Mouse (Mus musculus) olfactory bulb, adult 2 months (tissue): ENCODE results near the gene Fhit. TPM values are rescaled to one million over a fixed set of nuclear protein-coding genes. Genes with fewer than 3 reads are reported as not detected.

ENCODE experiments used
- H3K27ac ChIP-seq: fragments of 200-500 bp; 2 replicates; pipeline ENCODE4 v1.5.1; 2012; ENCODE audit warnings: low read depth, low read length; ENCODE audit not compliant: insufficient read depth
- H3K4me1 ChIP-seq: fragments of 200-500 bp; 2 replicates; pipeline ENCODE4 v1.6.1; 2012; ENCODE audit warnings: low read length; ENCODE audit not compliant: control insufficient read depth, insufficient read depth
- H3K4me3 ChIP-seq: fragments of 200-500 bp; 2 replicates; pipeline ENCODE4 v1.5.1; 2012; ENCODE audit warnings: mild to moderate bottlenecking, low read depth, low read length, moderate library complexity; ENCODE audit not compliant: insufficient read depth
- CTCF ChIP-seq: fragments of 200-500 bp; IDR thresholded peaks from 2 replicates; pipeline ENCODE4 v1.5.1; 2012; ENCODE audit warnings: low read depth, mild to moderate bottlenecking, low read length, moderate library complexity; ENCODE audit not compliant: insufficient read depth
- POLR2A ChIP-seq: fragments of 200-500 bp; IDR thresholded peaks from 2 replicates; pipeline ENCODE4 v1.6.1; 2012; ENCODE audit warnings: mild to moderate bottlenecking, low read depth, low read length, moderate library complexity; ENCODE audit not compliant: insufficient read depth
- WGBS: fragments of 180-500 bp; shearing (Covaris S2); methylation state at CpG from one replicate; pipeline ENCODE4 v1.1.7; 2018; 5-methylcytosine and 5-hydroxymethylcytosine counted together
- polyA plus RNA-seq: library from polyadenylated mRNA; stranded (reverse); fragments of >200 nt; gene quantifications from 2 replicates; pipeline ENCODE4 v1.2.4, GENCODE M21; 2012; ENCODE audit warnings: low replicate concordance; ENCODE audit not compliant: missing spikeins, insufficient read depth, insufficient read length

Fhit gene
- polyA plus RNA-seq, 1 experiment = not detected

DNA sequence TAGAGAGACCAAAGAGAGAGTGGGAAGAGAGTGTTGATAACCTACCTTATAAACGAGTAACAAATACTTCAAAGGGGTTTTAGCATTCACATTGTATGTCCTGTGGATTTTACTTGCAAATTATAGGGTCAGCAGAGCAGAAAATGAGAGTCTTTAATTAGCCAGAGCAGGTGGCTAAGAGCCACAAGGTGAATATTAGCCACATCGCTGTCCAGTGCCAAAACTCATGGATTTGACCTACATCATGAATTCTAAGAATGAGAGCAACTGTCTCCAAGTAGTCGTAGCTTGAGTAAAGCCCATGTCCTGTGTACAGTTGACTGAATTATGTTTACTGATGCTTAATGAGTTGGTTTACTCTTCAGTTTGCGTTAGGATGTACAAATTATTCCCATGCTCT lies 1039.7 kb downstream of the Fhit start:
- Histone ChIP-seq H3K4me3 (no peak overlapping the region), H3K4me1 (no peaks in the 10 kb centered on the region), H3K27ac (no peak overlapping the region)
- 76% methylated on average over 4 of the region's 4 CpGs for WGBS
- TF ChIP-seq CTCF = no peak

DNA sequence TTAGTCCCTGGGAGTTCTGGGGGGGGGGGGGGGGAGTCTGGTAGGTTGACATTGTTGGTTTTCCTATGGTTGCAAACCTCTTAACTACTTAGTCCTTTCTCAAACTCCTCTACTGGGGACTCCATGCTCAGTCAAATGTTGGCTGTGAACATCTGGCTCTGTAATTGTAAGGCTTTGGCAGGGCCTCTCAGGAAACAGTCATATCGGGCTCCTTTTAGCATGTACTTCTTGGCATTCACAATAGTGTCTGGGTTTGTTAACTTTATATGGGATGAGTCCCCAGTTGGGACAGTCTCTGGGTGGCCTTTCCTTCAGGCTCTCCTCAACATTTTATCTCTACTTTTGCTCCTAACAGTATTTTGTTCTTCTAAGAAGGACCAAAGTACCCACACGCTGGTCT lies 1065.6 kb downstream of the Fhit start:
- Histone ChIP-seq H3K4me3 (no peak overlapping the region), H3K27ac (no peak overlapping the region), H3K4me1 (no peaks in the 10 kb centered on the region)
- TF ChIP-seq POLR2A = no peak
- no peak for TF ChIP-seq CTCF
- 97% methylated on average over 2 of the region's 2 CpGs for WGBS

DNA sequence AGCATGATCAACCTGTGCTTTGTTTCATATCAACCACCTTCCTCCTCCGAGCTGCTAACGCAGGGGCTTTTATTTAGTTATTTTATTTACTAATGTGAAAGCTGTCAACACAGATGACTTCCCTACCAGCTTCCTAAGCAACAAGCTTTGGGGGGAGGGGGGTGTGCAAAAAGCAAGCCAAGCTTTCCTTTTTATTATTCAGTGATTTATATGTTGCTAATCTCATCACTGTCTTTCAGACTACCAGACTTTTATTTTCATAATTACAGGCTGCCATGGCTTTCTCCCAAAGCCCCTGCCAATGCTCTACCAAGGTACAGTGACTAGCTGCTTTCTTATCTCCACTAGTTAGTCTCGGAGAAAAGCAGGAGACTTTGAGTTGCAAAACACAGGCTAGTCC lies 1082.8 kb downstream of the Fhit start:
- H3K27ac ChIP-seq = no peak overlapping the region
- WGBS = 40% methylated on average over 3 of the region's 3 CpGs
- TF ChIP-seq POLR2A (no peak), CTCF (no peak)
- H3K4me1 ChIP-seq = no peaks in the 10 kb centered on the region
- no peak overlapping the region for H3K4me3 ChIP-seq

- no peaks in the 10 kb centered on the region for H3K4me1 ChIP-seq
- H3K27ac ChIP-seq = no peak overlapping the region
- H3K4me3 ChIP-seq = no peak overlapping the region
- TF ChIP-seq CTCF (no peak), POLR2A (no peak)
- 79% methylated on average over 3 of the region's 3 CpGs for WGBS
These were observed 1111.9 kb downstream of the Fhit start for GRCm38 (mm10) chr14:10049947-10050346.

DNA sequence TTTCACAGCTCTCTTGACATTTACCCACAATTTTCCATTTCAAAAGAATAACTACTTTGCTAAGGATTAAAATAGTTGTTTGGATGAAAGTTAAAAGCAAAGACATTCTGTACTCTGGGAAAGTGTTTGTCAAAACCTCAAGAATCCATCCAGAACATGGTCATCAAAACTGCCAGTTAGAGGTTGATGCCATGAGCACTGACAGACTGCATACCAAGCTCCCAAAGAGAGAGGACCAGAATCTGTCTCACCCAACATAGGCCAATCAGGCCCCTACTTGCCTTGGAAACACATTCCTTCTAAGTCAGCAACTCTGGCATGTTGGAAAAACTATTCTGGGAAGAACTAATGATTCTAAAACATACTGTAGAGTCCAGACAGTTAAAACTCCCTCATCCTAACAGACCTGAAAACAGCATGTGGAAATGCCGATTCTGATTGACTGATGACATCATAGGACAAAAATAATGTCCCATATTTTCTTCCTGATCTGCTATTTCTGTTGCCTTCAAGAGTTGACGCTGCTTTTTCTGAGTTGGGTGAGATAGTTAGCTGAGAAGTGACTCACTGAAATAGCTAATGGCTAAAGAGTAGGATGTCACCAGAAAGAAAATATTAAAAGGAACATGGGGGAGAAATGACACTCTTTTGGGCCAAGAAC lies 1114.6 kb downstream of the Fhit start:
- no peak for TF ChIP-seq CTCF
- Histone ChIP-seq H3K27ac (no peak overlapping the region), H3K4me1 (no peaks in the 10 kb centered on the region), H3K4me3 (no peak overlapping the region)
- 62% methylated on average over 2 of the region's 2 CpGs for WGBS

DNA sequence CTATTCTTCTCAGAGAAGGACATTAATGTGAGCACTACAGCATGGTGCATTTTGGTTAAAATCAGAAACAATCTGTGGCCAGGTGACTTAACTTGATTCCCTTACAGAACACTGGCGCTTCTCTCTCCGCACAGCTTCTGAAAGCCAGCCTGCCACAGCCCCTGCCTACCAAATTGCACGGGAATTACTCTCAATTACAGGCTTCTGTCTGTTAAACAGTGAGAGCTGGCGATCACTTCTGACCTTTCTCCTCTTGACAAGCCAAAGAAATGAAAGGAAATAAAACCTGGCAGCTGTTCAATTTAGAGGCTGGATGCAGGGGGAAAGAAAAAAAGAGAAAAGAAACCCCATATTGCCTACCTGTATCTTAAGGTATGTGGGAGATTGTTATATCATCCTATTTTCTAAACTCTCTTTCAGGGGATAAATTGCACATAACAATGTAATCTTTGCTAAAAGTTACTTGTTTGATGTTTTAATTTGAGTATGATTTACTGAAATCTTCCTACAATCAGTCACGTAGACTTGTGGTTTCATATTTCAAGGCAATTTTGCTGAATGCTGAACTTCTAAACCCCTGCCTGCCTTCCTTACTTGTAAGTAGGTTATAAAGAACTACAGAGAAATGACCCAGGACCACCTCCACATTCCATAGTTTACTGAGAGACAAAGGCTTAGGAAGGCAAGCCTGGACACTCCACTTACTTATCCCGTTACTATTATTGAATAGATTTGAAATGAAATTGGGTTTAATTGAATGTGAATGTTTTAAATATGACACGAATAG lies 1115.3 kb downstream of the Fhit start:
- no peaks in the 10 kb centered on the region for H3K4me1 ChIP-seq
- WGBS = 61% methylated on average over 7 of the region's 7 CpGs
- no peak overlapping the region for H3K27ac ChIP-seq
- TF ChIP-seq CTCF (no peak), POLR2A (no peak)
- H3K4me3 ChIP-seq = no peak overlapping the region

GRCm38 (mm10) chr14:10038021-10038420 lies 1123.8 kb downstream of the Fhit start:
- H3K27ac ChIP-seq = no peak overlapping the region
- TF ChIP-seq POLR2A (no peak), CTCF (no peak)
- WGBS = 91% methylated on average over 6 of the region's 6 CpGs

DNA sequence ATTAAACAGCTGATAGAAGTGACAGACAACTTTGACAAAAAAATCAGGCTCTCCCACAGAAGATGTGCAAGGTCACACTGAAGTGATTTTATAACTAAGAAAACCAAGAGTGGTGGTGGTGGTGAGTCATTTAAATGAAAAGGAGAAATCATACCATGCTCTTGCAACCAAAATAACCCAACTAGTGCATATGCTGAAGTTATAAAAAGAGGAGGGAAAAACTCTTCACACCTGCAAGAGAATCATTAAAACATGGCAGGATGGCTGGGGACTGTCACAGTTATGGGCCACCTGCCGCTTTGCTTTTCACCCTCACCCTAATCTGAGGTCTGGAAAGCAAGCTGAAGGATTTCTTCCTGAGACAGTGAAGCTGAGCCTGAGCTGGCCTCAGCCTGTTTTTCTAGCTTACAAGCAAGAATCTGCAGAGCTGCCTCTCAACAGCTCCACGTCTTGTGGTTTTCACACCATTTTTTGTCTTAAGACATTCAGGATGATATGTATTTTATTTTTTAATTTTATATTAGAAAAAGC lies 1125.1 kb downstream of the Fhit start:
- TF ChIP-seq POLR2A (no peak), CTCF (no peak)
- 85% methylated on average over 2 of the region's 2 CpGs for WGBS
- Histone ChIP-seq H3K4me3 (no peak overlapping the region), H3K27ac (no peak overlapping the region), H3K4me1 (no peaks in the 10 kb centered on the region)

More at GRCm38 (mm10) chr14:10038021-10038420, 1123.8 kb downstream of the Fhit start:
- Histone ChIP-seq H3K4me1 (no peaks in the 10 kb centered on the region), H3K4me3 (no peak overlapping the region)

DNA sequence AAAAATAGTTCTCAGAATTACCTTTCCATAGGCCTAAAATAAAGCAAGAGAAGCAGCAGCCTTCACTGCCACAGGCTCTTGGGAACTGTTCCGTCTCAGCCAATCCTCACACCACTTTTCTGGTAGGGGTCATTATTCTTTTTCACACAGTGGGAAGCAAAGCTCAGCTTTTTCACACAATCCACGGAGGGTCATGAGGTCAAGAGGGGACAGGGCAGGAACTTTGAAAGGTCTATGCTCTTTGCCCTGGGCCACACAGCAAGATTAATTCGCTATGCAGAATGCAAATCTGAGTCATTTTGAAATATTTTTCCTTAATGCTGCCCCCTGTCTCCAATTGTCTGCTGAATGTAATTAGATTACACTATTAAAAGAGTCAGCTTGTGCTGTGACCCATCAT lies 1126.2 kb downstream of the Fhit start:
- TF ChIP-seq CTCF = no peak
- TF ChIP-seq POLR2A = no peak
- WGBS = 72% methylated on average over 3 of the region's 3 CpGs
- no peak overlapping the region for H3K4me3 ChIP-seq
- no peaks in the 10 kb centered on the region for H3K4me1 ChIP-seq
- H3K27ac ChIP-seq = no peak overlapping the region
